Mouse (Mus musculus) intestine, postnatal 0 days (tissue): ENCODE data around the gene Aldh2. TPM values are rescaled to one million over a fixed set of nuclear protein-coding genes. Genes with fewer than 3 reads are reported as not detected.
"Not testable (repeated sequence)": the region's sequence is repeated elsewhere in the genome, so short reads cannot be mapped to it uniquely, and the experiment has no call there.

Source experiments
- ATAC-seq: fragments of 200-750 bp; cut with Nextera tagmentation; 2 replicates; pipeline ENCODE4 v1.8.0; 2017; ENCODE audit warnings: mild to moderate bottlenecking, moderate TSS enrichment, moderate library complexity
- H3K27ac ChIP-seq: fragments of 300-500 bp; sonication (generic); 2 replicates; pipeline ENCODE4 v1.5.1; 2014; ENCODE audit warnings: mild to moderate bottlenecking, low read depth, low read length, moderate library complexity
- H3K27me3 ChIP-seq: fragments of 300-500 bp; sonication (generic); replicated peaks from 2 replicates; pipeline ENCODE4 v1.6.1; 2014; ENCODE audit warnings: low read length, mixed read lengths; ENCODE audit not compliant: control insufficient read depth, insufficient read depth
- H3K36me3 ChIP-seq: fragments of 300-500 bp; sonication (generic); 2 replicates; pipeline ENCODE4 v1.6.1; 2014; ENCODE audit warnings: mild to moderate bottlenecking, moderate library complexity; ENCODE audit not compliant: control insufficient read depth, insufficient read depth
- H3K4me1 ChIP-seq: fragments of 300-500 bp; sonication (generic); replicated peaks from 2 replicates; pipeline ENCODE4 v1.6.1; 2014; ENCODE audit warnings: antibody characterized with exemption, low read length, mixed read lengths; ENCODE audit not compliant: control insufficient read depth, insufficient read depth
- H3K4me2 ChIP-seq: fragments of 300-500 bp; sonication (generic); replicated peaks from 2 replicates; pipeline ENCODE4 v1.6.1; 2014; ENCODE audit warnings: low read depth, mild to moderate bottlenecking, moderate library complexity
- H3K4me3 ChIP-seq: fragments of 300-500 bp; sonication (generic); 2 replicates; pipeline ENCODE4 v1.5.1; 2014; ENCODE audit warnings: low read depth, low read length
- H3K9ac ChIP-seq: fragments of 300-500 bp; sonication (generic); 2 replicates; pipeline ENCODE4 v1.6.1; 2014; ENCODE audit warnings: mild to moderate bottlenecking, low read depth, low read length
- H3K9me3 ChIP-seq: fragments of 300-500 bp; sonication (generic); 2 replicates; pipeline ENCODE4 v1.6.1; 2016; ENCODE audit warnings: mixed run types; ENCODE audit not compliant: control insufficient read depth
- CTCF ChIP-seq: sonication (generic); IDR thresholded peaks from 2 replicates; pipeline ENCODE4 v1.5.1; 2016; ENCODE audit warnings: low read depth, mild to moderate bottlenecking, control low read depth, antibody characterized with exemption, moderate library complexity
- WGBS: fragments of 180-500 bp; shearing (Covaris S2); extraction: QIAGEN DNeasy Blood & Tissue Kit; methylation state at CpG from one replicate; pipeline ENCODE4 v1.1.7; 2014; 5-methylcytosine and 5-hydroxymethylcytosine counted together
- polyA plus RNA-seq: library from polyadenylated mRNA; unstranded; fragments of >200 nt; fragmentation: Nextera tagmentation; extraction: Ambion mirVana; gene quantifications from 2 replicates; pipeline ENCODE4 v1.2.1, GENCODE M21; 2015

The Aldh2 gene
- polyA plus RNA-seq, 1 experiment from 2014 or later: 181 TPM

GRCm38 (mm10) chr5:121536921-121537555 is 56.6 kb downstream of the Aldh2 start:
- H3K4me3 ChIP-seq: no peak overlapping the region
- H3K9me3 ChIP-seq: no peaks in the 10 kb centered on the region
- no peaks in the 10 kb centered on the region for H3K27me3 ChIP-seq
- no peak for ATAC-seq
- no peak for TF ChIP-seq CTCF
- H3K4me1 ChIP-seq: no peaks in the 10 kb centered on the region
- WGBS: 72% methylated on average over 7 of the region's 7 CpGs
- H3K27ac ChIP-seq: no peak overlapping the region
- peaks cover 57% of the 10 kb centered on the region for H3K36me3 ChIP-seq
- no peak overlapping the region for H3K4me2 ChIP-seq
- no peak overlapping the region for H3K9ac ChIP-seq

- ATAC-seq: peak; percentile 25; the same call in 1 of the 2 replicates
- no peak for TF ChIP-seq CTCF
These were observed 58.5 kb downstream of the Aldh2 start for GRCm38 (mm10) chr5:121535116-121535515.

DNA sequence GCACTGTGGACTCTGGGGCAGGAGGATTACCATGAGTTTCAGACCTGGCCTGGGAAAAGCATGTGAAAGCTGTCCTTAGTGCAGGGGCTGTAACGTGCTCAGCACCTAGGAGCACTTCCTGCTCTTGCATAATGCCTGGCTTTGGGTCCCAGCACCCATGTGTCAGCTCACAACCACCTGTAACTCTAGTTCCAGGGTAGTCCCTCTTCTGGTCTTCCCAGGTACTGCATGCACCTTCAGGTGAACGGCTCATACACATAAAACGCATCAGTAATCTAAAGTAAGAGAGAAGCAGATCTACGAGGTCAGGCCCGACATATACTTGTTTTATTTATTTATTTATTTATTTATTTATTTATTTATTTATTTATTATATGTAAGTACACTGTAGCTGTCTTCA is 59.1 kb downstream of the Aldh2 start:
- H3K4me2 ChIP-seq: no peak overlapping the region
- 90% methylated on average over 5 of the region's 5 CpGs for WGBS
- H3K4me1 ChIP-seq: no peaks in the 10 kb centered on the region
- H3K9ac ChIP-seq: no peak overlapping the region
- H3K9me3 ChIP-seq: no peaks in the 10 kb centered on the region
- no peak overlapping the region for H3K4me3 ChIP-seq
- no peak overlapping the region for H3K27ac ChIP-seq
- peak; percentile 52; the same call in 1 of the 2 replicates for TF ChIP-seq CTCF
- no peak for ATAC-seq
- H3K36me3 ChIP-seq: peaks cover 78% of the 10 kb centered on the region
- H3K27me3 ChIP-seq: no peaks in the 10 kb centered on the region

More at GRCm38 (mm10) chr5:121535116-121535515, 58.5 kb downstream of the Aldh2 start:
- Histone ChIP-seq H3K27me3 (no peaks in the 10 kb centered on the region), H3K4me1 (no peaks in the 10 kb centered on the region), H3K36me3 (peaks cover 73% of the 10 kb centered on the region), H3K4me3 (no peak overlapping the region), H3K9ac (no peak overlapping the region), H3K27ac (no peak overlapping the region), H3K9me3 (no peaks in the 10 kb centered on the region), H3K4me2 (no peak overlapping the region)
- 69% methylated on average over 3 of the region's 3 CpGs for WGBS

- 75% methylated on average over 8 of the region's 8 CpGs for WGBS
- no peak overlapping the region for H3K4me2 ChIP-seq
- no peak overlapping the region for H3K4me3 ChIP-seq
- no peak overlapping the region for H3K9ac ChIP-seq
- no peak for TF ChIP-seq CTCF
- peaks cover 76% of the 10 kb centered on the region for H3K36me3 ChIP-seq
- H3K9me3 ChIP-seq: no peaks in the 10 kb centered on the region
- no peaks in the 10 kb centered on the region for H3K4me1 ChIP-seq
- H3K27ac ChIP-seq: no peak overlapping the region
- no peaks in the 10 kb centered on the region for H3K27me3 ChIP-seq
- no peak for ATAC-seq
These were observed 66.7 kb downstream of the Aldh2 start for GRCm38 (mm10) chr5:121526961-121527360.

GRCm38 (mm10) chr5:121526526-121526925 is 67.1 kb downstream of the Aldh2 start:
- H3K36me3 ChIP-seq: peaks cover 74% of the 10 kb centered on the region
- no peak overlapping the region for H3K27ac ChIP-seq
- no peak overlapping the region for H3K9ac ChIP-seq
- no peaks in the 10 kb centered on the region for H3K4me1 ChIP-seq
- H3K4me2 ChIP-seq: no peak overlapping the region
- H3K9me3 ChIP-seq: no peaks in the 10 kb centered on the region
- no peak for TF ChIP-seq CTCF
- WGBS: 88% methylated on average over 7 of the region's 7 CpGs
- H3K4me3 ChIP-seq: no peak overlapping the region
- ATAC-seq: no peak
- H3K27me3 ChIP-seq: no peaks in the 10 kb centered on the region

GRCm38 (mm10) chr5:121525774-121526450 is 67.7 kb downstream of the Aldh2 start:
- TF ChIP-seq CTCF: no peak
- no peak for ATAC-seq
- H3K9me3 ChIP-seq: no peaks in the 10 kb centered on the region
- H3K4me2 ChIP-seq: no peak overlapping the region
- WGBS: 87% methylated on average over 14 of the region's 14 CpGs
- H3K9ac ChIP-seq: no peak overlapping the region
- no peak overlapping the region for H3K4me3 ChIP-seq
- H3K36me3 ChIP-seq: peaks cover 74% of the 10 kb centered on the region
- no peak overlapping the region for H3K27ac ChIP-seq
- H3K4me1 ChIP-seq: no peaks in the 10 kb centered on the region
- H3K27me3 ChIP-seq: no peaks in the 10 kb centered on the region

- H3K27ac ChIP-seq, H3K4me3 ChIP-seq, H3K4me1 ChIP-seq, H3K9me3 ChIP-seq, H3K27me3 ChIP-seq, ATAC-seq, H3K4me2 ChIP-seq, H3K9ac ChIP-seq: not testable (repeated sequence)
- peaks cover 34% of the 10 kb centered on the region for H3K36me3 ChIP-seq
- 90% methylated on average over 10 of the region's 17 CpGs for WGBS
These were observed 73.9 kb downstream of the Aldh2 start for GRCm38 (mm10) chr5:121519758-121520157.
